Mouse (Mus musculus): ENCODE results near the gene Btbd16.

The Btbd16 gene

GRCm38 (mm10) chr7:130770707-130771106, 3.2 kb upstream of the Btbd16 start:
- peak; percentile 77 for DNase-seq

- DNase-seq, result no peak
Measured at GRCm38 (mm10) chr7:130773171-130773830, 568 bp upstream of the Btbd16 start.

- no peak for DNase-seq
Measured at GRCm38 (mm10) chr7:130780866-130781419, 7.1 kb downstream of the Btbd16 start.

- no peak for DNase-seq
Measured at GRCm38 (mm10) chr7:130782501-130783050, 8.7 kb downstream of the Btbd16 start.

- DNase-seq, result no peak
Measured at GRCm38 (mm10) chr7:130785923-130786575, 12.2 kb downstream of the Btbd16 start.

- no peak for DNase-seq
Measured at GRCm38 (mm10) chr7:130786708-130787107, 12.8 kb downstream of the Btbd16 start.

- DNase-seq, result no peak
Measured at GRCm38 (mm10) chr7:130787537-130787936, 13.7 kb downstream of the Btbd16 start.

- no peak for DNase-seq
Measured at GRCm38 (mm10) chr7:130788950-130789349, 15.1 kb downstream of the Btbd16 start.

- DNase-seq, result no peak
Measured at GRCm38 (mm10) chr7:130789456-130789855, 15.6 kb downstream of the Btbd16 start.

GRCm38 (mm10) chr7:130793671-130794070, 19.8 kb downstream of the Btbd16 start:
- no peak for DNase-seq

- DNase-seq, result no peak
Measured at GRCm38 (mm10) chr7:130796786-130797185, 22.9 kb downstream of the Btbd16 start.

GRCm38 (mm10) chr7:130797524-130797923, 23.7 kb downstream of the Btbd16 start:
- no peak for DNase-seq

GRCm38 (mm10) chr7:130799418-130799817, 25.5 kb downstream of the Btbd16 start:
- no peak for DNase-seq

- DNase-seq, result no peak
Measured at GRCm38 (mm10) chr7:130800681-130801080, 26.8 kb downstream of the Btbd16 start.

- DNase-seq, result no peak
Measured at GRCm38 (mm10) chr7:130801811-130802210, 27.9 kb downstream of the Btbd16 start.

GRCm38 (mm10) chr7:130803251-130803825, 29.5 kb downstream of the Btbd16 start:
- peak; percentile 31 for DNase-seq

GRCm38 (mm10) chr7:130804991-130805390, 31.1 kb downstream of the Btbd16 start:
- DNase-seq, result no peak

GRCm38 (mm10) chr7:130807749-130808148, 33.9 kb downstream of the Btbd16 start:
- DNase-seq, result peak; percentile 78

- DNase-seq, result no peak
Measured at GRCm38 (mm10) chr7:130808694-130809093, 34.8 kb downstream of the Btbd16 start.

- no peak for DNase-seq
Measured at GRCm38 (mm10) chr7:130810238-130810637, 36.4 kb downstream of the Btbd16 start.

GRCm38 (mm10) chr7:130812407-130812806, 38.5 kb downstream of the Btbd16 start:
- DNase-seq, result no peak

- no peak for DNase-seq
Measured at GRCm38 (mm10) chr7:130815601-130816000, 41.7 kb downstream of the Btbd16 start.

- DNase-seq, result no peak
Measured at GRCm38 (mm10) chr7:130816243-130816642, 42.4 kb downstream of the Btbd16 start.

- DNase-seq, result no peak
Measured at GRCm38 (mm10) chr7:130818813-130819212, 44.9 kb downstream of the Btbd16 start.
